Mouse (Mus musculus): Measurements from ENCODE around the gene Tpi1. TPM values are rescaled to one million over a fixed set of nuclear protein-coding genes. Genes with fewer than 3 reads are reported as not detected.

Gene Tpi1
- total RNA-seq (2022) = 100 to 1,000 TPM; 448 to 531 (median 475) TPM

DNA sequence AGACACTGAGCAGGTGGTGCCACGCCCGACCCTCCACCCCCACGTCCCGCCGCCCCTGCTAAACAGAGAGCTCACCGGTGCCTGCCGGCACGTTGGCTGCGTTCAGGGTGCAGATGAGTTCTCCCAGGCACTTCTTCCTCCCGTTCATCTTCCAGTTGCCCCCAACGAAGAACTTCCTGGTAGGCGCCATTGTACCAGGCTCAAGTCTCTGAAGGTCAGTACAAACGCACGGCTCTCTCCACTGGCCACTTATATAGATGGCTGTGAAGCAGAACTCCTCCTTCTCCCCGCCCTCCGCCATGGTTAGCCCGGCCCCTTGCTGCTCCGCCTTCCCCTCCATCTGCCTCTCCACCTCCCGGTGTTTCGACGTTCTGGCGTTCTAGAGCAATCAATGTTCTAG is at the start of gene Tpi1:
TSS of gene Tpi1 (minus strand) at position 364 of the 400 bp plus-strand sequence.
- DNase-seq = peak; percentile 90

DNA sequence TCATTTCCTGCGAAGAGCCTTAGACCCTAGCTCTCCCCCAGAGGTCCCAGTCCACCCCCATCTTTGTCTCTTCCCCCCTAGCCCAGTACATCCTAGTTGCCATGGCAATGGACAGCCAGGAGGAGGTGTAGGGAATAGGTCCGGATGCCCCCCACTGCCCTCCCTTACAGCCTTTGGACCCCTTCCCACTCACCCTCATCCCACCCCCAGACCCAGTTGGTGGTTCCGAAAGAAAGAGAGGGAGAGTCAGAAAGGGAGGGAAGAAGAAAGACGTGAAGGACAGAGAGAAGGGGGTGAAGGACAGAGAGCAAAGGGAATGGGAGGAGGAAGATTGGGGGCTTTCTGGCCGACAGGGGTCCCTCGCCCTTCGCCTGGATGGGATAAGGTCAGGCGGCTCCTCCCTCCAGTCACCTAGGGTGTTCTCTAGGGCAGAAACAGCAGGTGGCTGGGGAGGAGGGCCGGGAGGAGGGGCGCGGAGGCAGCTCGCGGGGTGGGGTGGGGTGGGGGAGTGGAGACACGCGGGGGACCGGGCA is 49.1 kb upstream of the Tpi1 start:
- DNase-seq = no peak

DNA sequence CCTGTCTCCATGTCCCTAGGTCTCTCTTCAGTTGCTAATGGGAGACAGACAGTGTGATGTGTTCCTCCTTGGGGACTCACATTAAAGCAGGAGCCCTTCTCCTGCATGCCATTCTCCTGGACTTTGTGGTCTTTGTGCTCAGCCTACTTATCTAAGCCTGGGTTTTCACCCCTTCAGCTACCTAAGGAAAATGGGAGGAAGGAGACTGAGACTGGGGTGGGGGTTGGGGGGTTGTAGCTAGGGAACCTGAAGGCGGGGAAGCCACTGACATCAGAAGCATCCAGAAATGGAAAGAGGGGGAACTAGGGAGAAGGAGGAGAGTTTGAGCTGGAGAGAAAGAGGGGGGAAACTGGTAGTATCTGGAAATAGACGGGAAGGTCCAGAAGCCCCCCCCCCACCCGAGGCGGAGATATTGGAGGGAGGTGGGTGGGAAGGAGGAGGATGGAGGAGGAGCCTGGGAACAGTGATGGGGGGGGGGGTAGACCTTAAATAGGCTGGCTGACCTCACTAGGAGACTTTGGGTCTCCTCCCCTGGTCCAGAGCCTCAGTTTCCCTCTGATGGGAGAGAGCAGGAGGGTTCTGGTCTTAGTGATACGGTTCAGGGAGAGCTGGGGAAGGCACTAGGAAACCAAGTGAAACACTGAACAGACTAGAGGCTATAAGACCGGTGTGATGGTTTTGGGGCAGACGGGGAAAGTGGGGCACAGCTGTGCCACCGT is 48.5 kb upstream of the Tpi1 start:
- DNase-seq = no peak

DNA sequence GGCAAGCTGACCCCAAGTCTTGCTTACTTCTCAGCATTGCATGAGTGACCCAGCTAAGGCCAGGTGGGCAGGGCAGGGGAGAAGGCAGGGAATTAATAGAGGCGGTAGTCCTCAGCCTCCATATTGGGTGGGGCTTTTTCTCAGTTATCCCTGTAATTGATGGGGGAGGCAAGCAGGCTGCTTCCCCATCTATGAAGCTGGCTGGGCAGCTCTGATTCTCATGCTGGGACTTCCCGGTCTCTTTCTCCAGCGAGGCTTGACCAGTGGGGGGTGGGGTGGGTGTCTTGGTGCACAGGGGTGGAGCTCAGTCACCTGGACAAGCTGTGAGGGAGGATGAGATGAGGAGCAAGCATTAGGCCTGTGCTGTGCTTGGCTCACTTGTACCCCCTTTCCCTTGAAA is 47.7 kb upstream of the Tpi1 start:
- no peak for DNase-seq

GRCm38 (mm10) chr6:124861266-124861665 is 47.2 kb upstream of the Tpi1 start:
- no peak for DNase-seq

DNA sequence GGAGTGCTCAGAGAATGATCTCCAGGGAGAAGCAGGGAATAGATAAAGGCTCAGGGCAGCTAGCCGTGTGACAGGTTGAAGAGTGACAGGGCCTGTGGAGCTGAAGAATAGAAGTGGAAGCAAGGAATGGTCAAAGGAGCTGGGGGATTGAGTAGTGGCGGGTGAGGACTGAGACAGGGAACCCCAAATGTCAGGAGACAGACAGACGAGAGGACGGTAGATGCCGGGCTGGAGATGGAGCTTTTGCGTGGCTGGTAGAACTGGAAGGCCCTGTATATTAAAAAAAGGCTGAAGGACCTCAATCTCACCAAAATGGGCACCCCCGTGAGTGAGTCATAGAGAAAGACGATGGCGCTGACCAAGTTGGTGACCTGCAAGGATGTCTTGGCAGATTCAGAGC is 46.4 kb upstream of the Tpi1 start:
- no peak for DNase-seq

GRCm38 (mm10) chr6:124859725-124860124 is 45.6 kb upstream of the Tpi1 start:
- peak; percentile 75 for DNase-seq

DNA sequence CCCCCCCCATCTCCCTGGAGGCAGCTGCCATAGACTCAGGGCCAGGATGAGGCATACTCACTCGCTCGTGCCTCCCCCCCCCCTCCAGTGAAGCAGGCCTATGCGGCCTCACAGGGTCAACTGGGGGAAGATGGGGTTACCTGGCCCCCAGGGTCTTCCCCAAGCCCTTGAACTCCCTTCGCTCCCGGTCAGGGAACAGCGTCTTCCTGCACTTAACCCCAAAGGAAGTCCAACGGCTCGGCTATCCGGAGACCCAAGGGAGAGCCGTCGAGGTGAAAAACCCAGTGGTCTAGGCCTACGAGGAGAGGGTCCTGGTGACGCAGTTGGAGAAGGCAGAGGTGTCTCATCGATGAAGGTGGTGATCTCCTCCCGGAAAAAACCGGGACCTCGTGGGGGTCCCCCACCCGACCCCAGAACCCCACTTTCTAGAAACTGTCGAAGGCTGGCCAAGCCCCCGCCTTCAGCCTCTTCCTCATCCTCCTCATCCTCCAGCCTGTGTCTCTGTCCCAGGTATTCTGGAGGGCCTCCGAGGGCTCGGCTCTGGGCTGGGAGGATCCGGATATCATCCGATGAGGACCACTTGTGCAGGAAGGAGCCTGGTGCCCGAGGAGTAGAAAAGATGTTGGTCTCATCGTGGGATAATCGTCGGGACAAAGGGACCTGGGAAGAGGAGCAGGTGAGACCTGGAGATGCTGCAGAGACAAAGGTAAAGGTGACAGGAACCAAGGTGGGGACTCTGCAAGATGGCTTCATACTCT is 44.6 kb upstream of the Tpi1 start:
- no peak for DNase-seq

- no peak for DNase-seq
These were observed 43.9 kb upstream of the Tpi1 start for GRCm38 (mm10) chr6:124857840-124858530.

- DNase-seq = peak; percentile 72
These were observed 43.1 kb upstream of the Tpi1 start, which contains the start of gene P3h3 for GRCm38 (mm10) chr6:124856916-124857839. TSS of gene P3h3 (minus strand) at chr6:124857752.

DNA sequence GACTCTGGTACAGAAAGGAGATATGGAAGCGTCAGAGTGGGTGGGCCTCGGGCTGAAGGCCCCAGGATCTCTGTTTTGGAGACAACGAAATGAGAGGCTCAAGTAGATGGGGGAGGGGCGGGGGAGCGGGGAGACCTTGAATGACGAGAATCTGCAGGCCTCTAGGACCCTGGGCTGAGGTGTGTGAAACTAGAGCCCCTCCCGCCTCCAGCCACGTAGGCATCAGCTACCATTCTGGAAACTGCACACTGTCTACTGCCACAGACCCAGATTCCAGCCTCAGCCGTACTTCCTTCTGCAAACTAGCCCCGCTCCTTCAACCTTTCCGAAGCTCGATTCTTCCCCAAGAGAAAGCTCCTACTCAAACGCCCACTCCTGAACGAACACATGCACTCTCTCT is 42.2 kb upstream of the Tpi1 start:
- no peak for DNase-seq

DNA sequence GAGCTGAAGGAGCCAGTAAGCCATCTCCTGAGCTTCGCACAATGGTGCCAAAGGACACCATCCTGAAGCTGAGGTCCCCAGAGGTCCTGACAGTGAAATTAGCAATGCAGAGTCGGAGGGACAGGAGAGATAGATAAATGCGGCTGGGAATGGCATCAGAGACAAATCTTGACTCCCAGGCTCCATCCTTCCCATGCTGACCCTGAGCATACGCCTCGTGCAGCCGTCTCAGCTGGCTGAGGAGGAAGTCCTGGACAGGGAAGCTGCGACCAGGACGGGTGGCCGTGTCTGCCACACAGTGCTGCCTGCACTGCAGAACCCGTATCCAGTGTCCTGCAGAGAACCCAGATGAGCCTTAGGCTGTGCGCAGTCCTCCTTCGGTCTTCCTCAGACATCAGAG is 40.6 kb upstream of the Tpi1 start:
- DNase-seq = no peak

GRCm38 (mm10) chr6:124850535-124850934 is 36.4 kb upstream of the Tpi1 start:
- no peak for DNase-seq

- peak; percentile 78 for DNase-seq
These were observed 33.2 kb upstream of the Tpi1 start for GRCm38 (mm10) chr6:124847305-124847704.

DNA sequence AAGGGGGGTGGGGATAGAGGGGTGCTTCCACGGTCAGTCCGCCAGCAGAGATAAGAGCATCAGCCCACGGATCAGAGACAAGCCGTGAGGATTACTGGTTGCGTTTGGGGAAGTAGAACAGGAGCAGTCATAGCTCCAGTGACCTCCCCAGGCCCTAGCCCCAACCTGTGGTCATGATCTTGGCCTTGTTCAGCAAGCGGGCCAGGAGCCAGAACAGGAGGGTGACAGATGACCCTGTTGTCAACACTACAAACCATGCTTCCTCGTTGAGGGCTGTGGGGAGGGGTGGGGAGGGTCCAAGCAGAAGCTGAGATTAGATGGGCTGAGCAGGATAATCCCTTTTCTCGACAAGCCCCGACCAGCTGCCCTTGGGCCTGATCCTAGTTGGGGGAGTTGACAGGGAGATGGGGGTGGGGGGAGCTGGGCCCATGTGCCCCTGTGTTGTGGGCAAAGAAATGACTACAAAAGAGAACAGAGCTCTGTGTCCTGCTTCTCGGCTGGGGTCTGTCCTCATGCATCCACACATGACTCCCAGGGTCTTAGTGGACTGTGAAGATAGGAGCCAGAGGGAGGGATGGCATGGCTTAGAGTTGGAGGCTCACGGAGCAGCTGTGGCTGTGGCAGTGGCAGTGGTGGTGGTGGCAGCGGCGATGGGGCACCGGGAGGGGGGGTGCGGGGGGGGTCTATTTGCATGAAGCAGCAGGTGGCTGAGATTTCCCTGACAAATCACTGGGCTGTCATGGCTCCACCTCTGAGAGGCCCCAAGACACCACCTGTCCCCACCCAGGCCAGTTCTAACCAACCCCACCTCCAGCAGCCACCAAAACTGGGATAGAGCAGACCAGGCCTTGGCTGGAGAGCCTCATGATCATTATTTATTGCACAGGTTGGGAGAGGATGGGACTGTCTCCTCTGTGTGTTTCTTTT is 26.4 kb upstream of the Tpi1 start, which contains the start of gene Gnb3:
TSS of gene Gnb3 (minus strand) at position 35 of the 927 bp plus-strand sequence.
- DNase-seq = no peak

DNA sequence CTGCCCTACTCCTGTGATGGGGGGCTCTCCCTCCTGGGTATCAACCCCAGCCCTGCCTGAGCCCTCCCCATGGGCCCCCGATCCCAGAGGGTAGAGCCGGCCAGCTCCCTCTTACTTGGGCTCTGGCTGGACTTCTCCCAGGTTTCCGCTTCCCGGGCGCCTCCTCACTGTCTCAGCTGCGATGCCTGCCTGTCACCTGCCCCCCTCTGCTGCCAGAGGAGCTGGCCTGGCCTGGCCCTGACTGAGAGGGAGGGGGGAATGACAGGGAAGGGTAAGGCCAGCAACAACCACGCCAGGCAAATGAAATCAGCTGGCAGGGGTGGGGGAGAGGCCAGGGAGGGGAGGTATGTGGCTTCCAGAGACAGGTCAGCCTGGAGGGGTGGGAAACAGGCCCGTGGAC is 25.7 kb upstream of the Tpi1 start:
- DNase-seq = no peak

- DNase-seq = no peak
These were observed 22.3 kb upstream of the Tpi1 start for GRCm38 (mm10) chr6:124836411-124836810.

GRCm38 (mm10) chr6:124835531-124835930 is 21.4 kb upstream of the Tpi1 start:
- DNase-seq = no peak

DNA sequence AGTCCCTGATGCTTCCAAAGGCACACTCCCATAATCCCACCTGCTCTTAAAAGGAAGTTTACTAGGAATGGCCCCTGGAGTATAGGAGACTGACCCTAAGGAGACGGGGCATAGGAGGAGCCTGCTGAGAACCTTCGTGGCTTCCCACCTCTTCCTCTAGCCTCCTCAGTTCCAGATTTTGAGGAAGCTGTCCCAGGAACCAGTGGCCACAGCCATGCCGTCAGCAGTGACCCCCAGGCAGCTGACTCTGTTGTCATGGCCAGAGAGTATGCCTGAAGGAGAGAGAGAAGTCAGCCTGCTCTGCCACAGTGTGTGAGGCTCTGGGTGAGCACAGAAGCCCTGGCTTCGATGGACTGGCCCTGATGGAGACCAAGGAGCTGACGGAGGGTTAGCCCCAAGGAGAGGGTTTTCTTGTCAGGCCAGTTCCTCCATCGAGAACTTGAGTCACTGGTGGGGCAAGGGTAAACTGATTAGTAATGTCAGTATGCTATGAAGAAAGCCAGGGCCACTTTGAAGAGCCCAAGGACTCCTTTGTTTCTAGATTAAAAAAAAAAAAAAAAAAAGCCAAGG is 20.5 kb upstream of the Tpi1 start:
- DNase-seq = no peak

GRCm38 (mm10) chr6:124831649-124832048 is 17.6 kb upstream of the Tpi1 start:
- DNase-seq = no peak
